Mouse (Mus musculus) layer of hippocampus, adult 18-20 months (tissue): ENCODE data around the gene Gm33543. TPM values are rescaled to one million over a fixed set of nuclear protein-coding genes. Genes with fewer than 3 reads are reported as not detected.
A peak's percentile ranks its signal among the peaks of the same experiment; 100 is the strongest.

Experiments
- DNase-seq, 2 experiments: peaks; one replicate each; pipeline ENCODE4 v3.0.0; 2022; ENCODE audit warnings: low spot score in 2 of 2
- long read RNA-seq: library from polyadenylated mRNA; stranded (forward); transcript quantifications from one replicate; pipeline ENCODE4 v2.0.0, GENCODE M21; 2021
- total RNA-seq, 2 experiments: library from RNA; stranded (reverse); gene quantifications; 2 replicates each; pipeline ENCODE4 v1.2.3; 2021

Gene Gm33543
- total RNA-seq: under 1 TPM; 0.23 to 0.45 TPM
- long read RNA-seq: 0 reads

- no peak for DNase-seq
Measured at GRCm38 (mm10) chr10:95842789-95843637, at the start of gene Gm33543. Gm33543 (minus strand) TSS chr10:95842930.

GRCm38 (mm10) chr10:95892132-95892531 is 49.4 kb upstream of the Gm33543 start:
- no peak for DNase-seq

- no peak for DNase-seq
Measured at GRCm38 (mm10) chr10:95891214-95891960, 48.7 kb upstream of the Gm33543 start.

- DNase-seq: no peak
Measured at GRCm38 (mm10) chr10:95883761-95884517, 41.2 kb upstream of the Gm33543 start.

GRCm38 (mm10) chr10:95882036-95882435 is 39.3 kb upstream of the Gm33543 start:
- no peak for DNase-seq

GRCm38 (mm10) chr10:95879983-95880934 is 37.5 kb upstream of the Gm33543 start:
- no peak for DNase-seq

GRCm38 (mm10) chr10:95870782-95871181 is 28.1 kb upstream of the Gm33543 start:
- DNase-seq: no peak

GRCm38 (mm10) chr10:95868348-95868747 is 25.6 kb upstream of the Gm33543 start:
- DNase-seq: no peak

- DNase-seq: no peak
Measured at GRCm38 (mm10) chr10:95867596-95867995, 24.9 kb upstream of the Gm33543 start.

- DNase-seq: no peak
Measured at GRCm38 (mm10) chr10:95864349-95865124, 21.8 kb upstream of the Gm33543 start.

- no peak for DNase-seq
Measured at GRCm38 (mm10) chr10:95862664-95863063, 19.9 kb upstream of the Gm33543 start.

- peak in 1 of 2 experiments; percentile 53 for DNase-seq
Measured at GRCm38 (mm10) chr10:95858164-95858563, 15.4 kb upstream of the Gm33543 start.

GRCm38 (mm10) chr10:95855411-95855810 is 12.7 kb upstream of the Gm33543 start:
- no peak for DNase-seq

GRCm38 (mm10) chr10:95850504-95850903 is 7.8 kb upstream of the Gm33543 start:
- DNase-seq: no peak

- no peak for DNase-seq
Measured at GRCm38 (mm10) chr10:95846739-95847138, 4.0 kb upstream of the Gm33543 start.

GRCm38 (mm10) chr10:95846281-95846680 is 3.6 kb upstream of the Gm33543 start:
- DNase-seq: no peak

GRCm38 (mm10) chr10:95843878-95844277 is 1.1 kb upstream of the Gm33543 start:
- DNase-seq: no peak

- no peak for DNase-seq
Measured at GRCm38 (mm10) chr10:95841241-95841640, 1.5 kb downstream of the Gm33543 start.

- no peak for DNase-seq
Measured at GRCm38 (mm10) chr10:95839803-95840202, 2.9 kb downstream of the Gm33543 start.

GRCm38 (mm10) chr10:95839036-95839435 is 3.7 kb downstream of the Gm33543 start:
- no peak for DNase-seq
